Mouse (Mus musculus): Measurements from ENCODE around the gene Sh3bgrl2. TPM values are rescaled to one million over a fixed set of nuclear protein-coding genes. Genes with fewer than 3 reads are reported as not detected.

The Sh3bgrl2 gene
- polyA plus RNA-seq, 1 experiment from 2014 or later, result 24.7 TPM

- Histone ChIP-seq H3K27me3 (ENCODE audit: control insufficient read depth, insufficient read depth, low read length) (no peaks in the 10 kb centered on the region), H3K4me1 (ENCODE audit: control insufficient read depth, insufficient read depth, low read length) (peaks cover 7% of the 10 kb centered on the region; the same call in 1 of the 2 replicates), H3K36me3 (ENCODE audit: control insufficient read depth, insufficient read depth, low read length) (no peaks in the 10 kb centered on the region), H3K9me3 (ENCODE audit: control insufficient read depth, low read depth, low read length) (no peaks in the 10 kb centered on the region), H3K4me2 (replicated peaks; ENCODE audit: low read depth, low read length) (no peak overlapping the region), H3K27ac (ENCODE audit: low read length) (no peak overlapping the region), H3K4me3 (ENCODE audit: low read depth, low read length) (no peak overlapping the region), H3K9ac (replicated peaks; ENCODE audit: low read depth, low read length) (no peak overlapping the region)
- WGBS, result 60% methylated on average over 13 of the region's 13 CpGs
- no peak for ATAC-seq (ENCODE audit: insufficient number of reproducible peaks, insufficient read depth, low FRiP score, low read depth)
Observed at GRCm38 (mm10) chr9:83564934-83565652, 17.0 kb downstream of the Sh3bgrl2 start.

- no peak overlapping the region for H3K27ac ChIP-seq (ENCODE audit: low read length)
- H3K9ac ChIP-seq (replicated peaks; ENCODE audit: low read depth, low read length), result no peak overlapping the region
- H3K4me2 ChIP-seq (replicated peaks; ENCODE audit: low read depth, low read length), result no peak overlapping the region
- H3K4me3 ChIP-seq (ENCODE audit: low read depth, low read length), result no peak overlapping the region
- peaks cover 7% of the 10 kb centered on the region; the same call in 1 of the 2 replicates for H3K4me1 ChIP-seq (ENCODE audit: control insufficient read depth, insufficient read depth, low read length)
- H3K27me3 ChIP-seq (ENCODE audit: control insufficient read depth, insufficient read depth, low read length), result no peaks in the 10 kb centered on the region
- H3K9me3 ChIP-seq (ENCODE audit: control insufficient read depth, low read depth, low read length), result no peaks in the 10 kb centered on the region
- ATAC-seq (ENCODE audit: insufficient number of reproducible peaks, insufficient read depth, low FRiP score, low read depth), result no peak
- 56% methylated on average over 6 of the region's 6 CpGs for WGBS
- H3K36me3 ChIP-seq (ENCODE audit: control insufficient read depth, insufficient read depth, low read length), result no peaks in the 10 kb centered on the region
Observed at GRCm38 (mm10) chr9:83566141-83566540, 18.0 kb downstream of the Sh3bgrl2 start.

- H3K36me3 ChIP-seq (ENCODE audit: control insufficient read depth, insufficient read depth, low read length), result no peaks in the 10 kb centered on the region
- H3K27ac ChIP-seq (ENCODE audit: low read length), result no peak overlapping the region
- no peak overlapping the region for H3K4me3 ChIP-seq (ENCODE audit: low read depth, low read length)
- no peak overlapping the region for H3K9ac ChIP-seq (replicated peaks; ENCODE audit: low read depth, low read length)
- no peaks in the 10 kb centered on the region for H3K27me3 ChIP-seq (ENCODE audit: control insufficient read depth, insufficient read depth, low read length)
- H3K4me2 ChIP-seq (replicated peaks; ENCODE audit: low read depth, low read length), result no peak overlapping the region
- ATAC-seq (ENCODE audit: insufficient number of reproducible peaks, insufficient read depth, low FRiP score, low read depth), result no peak
- H3K9me3 ChIP-seq (ENCODE audit: control insufficient read depth, low read depth, low read length), result no peaks in the 10 kb centered on the region
- peaks cover 14% of the 10 kb centered on the region for H3K4me1 ChIP-seq (ENCODE audit: control insufficient read depth, insufficient read depth, low read length)
- 88% methylated on average over 5 of the region's 5 CpGs for WGBS
Observed at GRCm38 (mm10) chr9:83568125-83568524, 20.0 kb downstream of the Sh3bgrl2 start.

GRCm38 (mm10) chr9:83568937-83569336 lies 20.8 kb downstream of the Sh3bgrl2 start:
- H3K4me1 ChIP-seq (ENCODE audit: control insufficient read depth, insufficient read depth, low read length), result peaks cover 13% of the 10 kb centered on the region
- H3K4me3 ChIP-seq (ENCODE audit: low read depth, low read length), result no peak overlapping the region
- 70% methylated on average over 3 of the region's 3 CpGs for WGBS
- no peak overlapping the region for H3K27ac ChIP-seq (ENCODE audit: low read length)
- H3K9ac ChIP-seq (replicated peaks; ENCODE audit: low read depth, low read length), result no peak overlapping the region
- H3K27me3 ChIP-seq (ENCODE audit: control insufficient read depth, insufficient read depth, low read length), result no peaks in the 10 kb centered on the region
- H3K4me2 ChIP-seq (replicated peaks; ENCODE audit: low read depth, low read length), result no peak overlapping the region
- no peaks in the 10 kb centered on the region for H3K36me3 ChIP-seq (ENCODE audit: control insufficient read depth, insufficient read depth, low read length)
- ATAC-seq (ENCODE audit: insufficient number of reproducible peaks, insufficient read depth, low FRiP score, low read depth), result no peak
- no peaks in the 10 kb centered on the region for H3K9me3 ChIP-seq (ENCODE audit: control insufficient read depth, low read depth, low read length)

- ATAC-seq (ENCODE audit: insufficient number of reproducible peaks, insufficient read depth, low FRiP score, low read depth), result no peak
- Histone ChIP-seq H3K9ac (replicated peaks; ENCODE audit: low read depth, low read length) (no peak overlapping the region), H3K27me3 (ENCODE audit: control insufficient read depth, insufficient read depth, low read length) (no peaks in the 10 kb centered on the region), H3K27ac (ENCODE audit: low read length) (no peak overlapping the region), H3K36me3 (ENCODE audit: control insufficient read depth, insufficient read depth, low read length) (no peaks in the 10 kb centered on the region), H3K4me1 (ENCODE audit: control insufficient read depth, insufficient read depth, low read length) (peaks cover 16% of the 10 kb centered on the region), H3K4me3 (ENCODE audit: low read depth, low read length) (no peak overlapping the region), H3K9me3 (ENCODE audit: control insufficient read depth, low read depth, low read length) (no peaks in the 10 kb centered on the region), H3K4me2 (replicated peaks; ENCODE audit: low read depth, low read length) (no peak overlapping the region)
- WGBS, result 62% methylated on average over 7 of the region's 7 CpGs
Observed at GRCm38 (mm10) chr9:83569898-83570297, 21.8 kb downstream of the Sh3bgrl2 start.

GRCm38 (mm10) chr9:83571315-83571714 lies 23.2 kb downstream of the Sh3bgrl2 start:
- H3K27ac ChIP-seq (ENCODE audit: low read length), result no peak overlapping the region
- H3K9ac ChIP-seq (replicated peaks; ENCODE audit: low read depth, low read length), result no peak overlapping the region
- no peak overlapping the region for H3K4me2 ChIP-seq (replicated peaks; ENCODE audit: low read depth, low read length)
- ATAC-seq (ENCODE audit: insufficient number of reproducible peaks, insufficient read depth, low FRiP score, low read depth), result no peak
- no peaks in the 10 kb centered on the region for H3K9me3 ChIP-seq (ENCODE audit: control insufficient read depth, low read depth, low read length)
- no peaks in the 10 kb centered on the region for H3K36me3 ChIP-seq (ENCODE audit: control insufficient read depth, insufficient read depth, low read length)
- 66% methylated on average over 3 of the region's 3 CpGs for WGBS
- no peaks in the 10 kb centered on the region for H3K27me3 ChIP-seq (ENCODE audit: control insufficient read depth, insufficient read depth, low read length)
- H3K4me1 ChIP-seq (ENCODE audit: control insufficient read depth, insufficient read depth, low read length), result peaks cover 14% of the 10 kb centered on the region
- H3K4me3 ChIP-seq (ENCODE audit: low read depth, low read length), result no peak overlapping the region

GRCm38 (mm10) chr9:83572326-83572725 lies 24.2 kb downstream of the Sh3bgrl2 start:
- H3K36me3 ChIP-seq (ENCODE audit: control insufficient read depth, insufficient read depth, low read length), result no peaks in the 10 kb centered on the region
- no peak overlapping the region for H3K4me2 ChIP-seq (replicated peaks; ENCODE audit: low read depth, low read length)
- 86% methylated on average over 2 of the region's 2 CpGs for WGBS
- peaks cover 14% of the 10 kb centered on the region for H3K4me1 ChIP-seq (ENCODE audit: control insufficient read depth, insufficient read depth, low read length)
- H3K27ac ChIP-seq (ENCODE audit: low read length), result peak overlapping the region; percentile 58; the same call in 1 of the 2 replicates
- ATAC-seq (ENCODE audit: insufficient number of reproducible peaks, insufficient read depth, low FRiP score, low read depth), result no peak
- no peak overlapping the region for H3K4me3 ChIP-seq (ENCODE audit: low read depth, low read length)
- no peak overlapping the region for H3K9ac ChIP-seq (replicated peaks; ENCODE audit: low read depth, low read length)
- no peaks in the 10 kb centered on the region for H3K9me3 ChIP-seq (ENCODE audit: control insufficient read depth, low read depth, low read length)
- no peaks in the 10 kb centered on the region for H3K27me3 ChIP-seq (ENCODE audit: control insufficient read depth, insufficient read depth, low read length)

GRCm38 (mm10) chr9:83572870-83573269 lies 24.7 kb downstream of the Sh3bgrl2 start:
- no peak overlapping the region for H3K4me2 ChIP-seq (replicated peaks; ENCODE audit: low read depth, low read length)
- no peak overlapping the region for H3K9ac ChIP-seq (replicated peaks; ENCODE audit: low read depth, low read length)
- ATAC-seq (ENCODE audit: insufficient number of reproducible peaks, insufficient read depth, low FRiP score, low read depth), result peak; percentile 34; the same call in 1 of the 2 replicates
- H3K4me1 ChIP-seq (ENCODE audit: control insufficient read depth, insufficient read depth, low read length), result peaks cover 14% of the 10 kb centered on the region
- peak overlapping the region; percentile 58; the same call in 1 of the 2 replicates for H3K27ac ChIP-seq (ENCODE audit: low read length)
- no peaks in the 10 kb centered on the region for H3K36me3 ChIP-seq (ENCODE audit: control insufficient read depth, insufficient read depth, low read length)
- WGBS, result 28% methylated on average over 2 of the region's 2 CpGs
- no peaks in the 10 kb centered on the region for H3K9me3 ChIP-seq (ENCODE audit: control insufficient read depth, low read depth, low read length)
- no peaks in the 10 kb centered on the region for H3K27me3 ChIP-seq (ENCODE audit: control insufficient read depth, insufficient read depth, low read length)
- no peak overlapping the region for H3K4me3 ChIP-seq (ENCODE audit: low read depth, low read length)

GRCm38 (mm10) chr9:83573588-83573987 lies 25.5 kb downstream of the Sh3bgrl2 start:
- no peak overlapping the region for H3K4me3 ChIP-seq (ENCODE audit: low read depth, low read length)
- H3K27ac ChIP-seq (ENCODE audit: low read length), result no peak overlapping the region
- WGBS, result 28% methylated on average over 2 of the region's 2 CpGs
- no peaks in the 10 kb centered on the region for H3K9me3 ChIP-seq (ENCODE audit: control insufficient read depth, low read depth, low read length)
- no peaks in the 10 kb centered on the region; the same call in 1 of the 2 replicates for H3K36me3 ChIP-seq (ENCODE audit: control insufficient read depth, insufficient read depth, low read length)
- ATAC-seq (ENCODE audit: insufficient number of reproducible peaks, insufficient read depth, low FRiP score, low read depth), result peak; percentile 43; the same call in 1 of the 2 replicates
- no peak overlapping the region for H3K9ac ChIP-seq (replicated peaks; ENCODE audit: low read depth, low read length)
- no peak overlapping the region for H3K4me2 ChIP-seq (replicated peaks; ENCODE audit: low read depth, low read length)
- H3K4me1 ChIP-seq (ENCODE audit: control insufficient read depth, insufficient read depth, low read length), result peaks cover 14% of the 10 kb centered on the region
- H3K27me3 ChIP-seq (ENCODE audit: control insufficient read depth, insufficient read depth, low read length), result no peaks in the 10 kb centered on the region

Data from stomach, embryonic 14.5 days (tissue).